Mouse (Mus musculus): Measurements from ENCODE around the gene Cdc42ep2.

DNA sequence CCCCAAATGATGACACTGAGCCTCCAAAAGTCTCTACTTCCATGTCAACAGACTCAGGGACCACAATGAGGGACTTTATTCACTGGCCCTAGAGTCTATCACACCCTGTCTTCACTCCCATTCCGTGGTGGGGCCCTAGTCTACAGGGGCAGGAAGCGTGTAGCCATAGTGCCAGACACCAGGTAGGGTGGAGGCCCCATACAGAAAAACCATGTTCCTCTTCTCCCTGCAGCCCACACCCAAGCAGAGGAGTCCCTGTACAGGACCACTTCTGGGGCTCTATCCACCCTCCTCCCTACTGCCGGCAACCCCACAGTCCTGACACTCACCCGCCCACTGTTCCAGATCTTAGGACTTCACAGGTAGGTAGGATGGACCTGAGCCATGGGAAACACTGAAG lies 52.1 kb downstream of the Cdc42ep2 start:
- TF ChIP-seq CTCF (IDR thresholded peaks at IDR 0.05; ENCODE audit: low read depth, low read length) (no peak), GATA1 (IDR thresholded peaks at IDR 0.05; ENCODE audit: borderline replicate concordance, low read length) (no peak), GATA2 (IDR thresholded peaks at IDR 0.05; ENCODE audit: borderline replicate concordance, low read depth, low read length) (no peak)

Data from G1E (cell line).